Mouse (Mus musculus): ENCODE data around the gene Sytl3.
"Not testable (repeated sequence)": the region's sequence is repeated elsewhere in the genome, so short reads cannot be mapped to it uniquely, and the experiment has no call there.

Gene Sytl3

GRCm38 (mm10) chr17:6691596-6691995 lies 32.7 kb downstream of the Sytl3 start:
- peak; percentile 95 for DNase-seq (ENCODE audit: low spot score)

DNA sequence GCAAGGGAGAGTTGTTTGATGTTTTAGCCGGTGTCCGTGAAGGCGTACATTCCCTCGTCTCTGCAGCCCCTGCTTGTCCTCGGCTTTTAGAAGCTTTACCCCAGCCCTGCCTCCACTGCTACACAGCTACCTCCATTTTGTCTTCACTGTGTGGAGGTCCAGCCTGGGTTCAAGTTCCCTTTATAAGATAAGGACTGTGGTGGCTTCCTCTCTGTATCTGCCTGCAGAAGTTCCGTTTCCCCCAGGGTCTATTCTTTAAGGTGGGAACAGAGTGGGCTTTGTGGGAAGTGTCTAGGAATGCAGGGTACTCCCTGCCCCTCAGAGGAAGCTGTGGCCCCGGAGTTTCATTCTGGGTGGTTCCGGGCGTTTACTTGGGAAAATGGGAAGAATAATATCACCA lies 36.8 kb downstream of the Sytl3 start:
- not testable (repeated sequence) for DNase-seq (ENCODE audit: low spot score)

GRCm38 (mm10) chr17:6696521-6696920 lies 37.6 kb downstream of the Sytl3 start:
- DNase-seq (ENCODE audit: low spot score), result not testable (repeated sequence)

DNA sequence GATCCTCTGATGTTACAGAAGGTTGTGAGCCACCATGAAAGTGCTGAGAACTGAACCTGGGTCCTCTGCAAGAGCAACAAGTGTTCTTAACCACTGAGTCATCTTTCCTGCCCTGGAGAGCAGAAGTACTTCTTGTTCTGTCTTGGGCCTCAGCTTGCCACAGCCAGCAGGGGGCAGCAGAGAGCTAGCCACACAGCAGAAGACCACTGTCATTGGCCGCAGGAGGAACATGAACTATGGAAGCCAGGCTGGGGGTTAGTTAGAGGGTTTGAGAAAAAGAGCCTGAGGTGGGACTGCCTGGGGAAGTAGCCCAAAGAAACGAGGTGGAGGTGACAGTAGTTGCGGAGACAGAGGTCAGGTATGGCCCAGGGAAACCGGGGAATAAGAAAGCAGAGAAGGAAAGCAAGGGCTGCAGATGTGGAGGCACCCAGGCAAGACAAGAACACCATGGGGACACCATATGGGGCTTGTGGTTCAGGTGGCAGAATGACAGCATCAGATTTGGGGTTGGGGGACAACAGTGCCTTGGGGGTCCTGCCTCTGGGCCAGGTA lies 38.4 kb downstream of the Sytl3 start:
- peak; percentile 43 for DNase-seq (ENCODE audit: low spot score)

DNA sequence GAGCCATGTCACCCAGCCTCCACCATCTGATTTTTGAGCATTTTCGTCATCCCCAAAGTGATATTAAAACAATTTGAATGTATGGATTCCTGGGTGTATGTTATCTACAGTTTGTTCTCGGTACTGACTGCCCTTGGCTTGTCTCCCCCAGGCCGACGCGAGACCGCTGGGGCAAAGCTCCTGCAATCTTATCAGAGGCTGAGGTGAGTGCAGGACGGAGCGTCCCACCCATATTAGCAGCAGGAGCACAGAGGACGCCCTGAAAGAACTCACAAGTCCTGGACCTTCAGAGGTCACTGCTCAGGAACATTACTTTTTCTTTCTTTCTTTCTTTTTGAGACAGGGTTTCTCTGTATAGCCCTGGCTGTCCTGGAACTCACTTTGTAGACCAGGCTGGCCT lies 40.6 kb downstream of the Sytl3 start:
- DNase-seq (ENCODE audit: low spot score), result not testable (repeated sequence)

DNA sequence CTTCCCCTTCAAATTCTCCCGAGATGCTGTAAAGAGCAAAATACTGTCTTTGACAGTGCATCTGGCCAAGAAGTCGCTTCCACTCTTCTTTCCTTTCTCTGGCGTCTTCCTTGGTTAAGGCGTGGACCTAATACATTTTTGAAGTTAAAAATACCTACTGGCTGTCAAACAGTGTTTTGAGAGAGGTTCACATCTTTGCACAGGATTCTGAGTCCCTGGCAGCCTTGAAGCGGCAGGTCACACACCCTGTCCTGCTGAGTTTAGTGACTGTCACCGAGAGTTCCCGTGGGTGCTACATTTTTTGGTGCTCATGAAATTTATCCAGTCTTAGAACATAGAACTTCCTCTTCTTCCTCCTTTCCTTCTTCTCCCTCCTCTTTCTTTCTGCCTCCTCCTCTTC lies 41.2 kb downstream of the Sytl3 start:
- not testable (repeated sequence) for DNase-seq (ENCODE audit: low spot score)

DNA sequence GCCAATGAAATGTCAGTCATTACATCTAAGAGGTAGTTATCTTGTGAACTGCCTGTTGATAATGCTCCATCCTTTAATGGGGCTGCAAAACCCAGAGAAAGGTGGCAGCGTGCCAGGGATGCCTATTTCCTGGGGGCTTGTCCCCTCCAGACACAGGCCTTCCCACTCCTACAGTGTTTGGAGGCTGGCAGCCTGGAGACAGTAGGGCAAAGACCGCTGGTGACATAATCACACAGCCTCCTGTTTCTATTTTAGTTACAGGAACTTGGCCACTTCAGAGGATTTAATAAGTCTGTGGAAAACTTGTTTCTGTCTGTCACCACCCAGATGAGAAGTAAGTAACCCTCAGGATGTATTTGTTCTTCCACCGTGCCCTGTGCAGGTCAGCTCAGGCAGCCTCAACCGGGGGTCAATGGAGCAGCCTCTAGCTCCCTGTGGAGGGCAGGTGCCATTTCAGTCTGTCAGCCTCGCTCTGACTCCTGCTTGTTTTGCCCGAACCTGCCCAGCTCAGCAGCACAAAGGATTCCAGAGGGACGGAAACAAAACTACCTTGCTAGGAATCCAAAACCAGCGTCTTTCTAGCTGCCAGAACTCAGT lies 43.8 kb downstream of the Sytl3 start:
- DNase-seq (ENCODE audit: low spot score), result not testable (repeated sequence)

GRCm38 (mm10) chr17:6703381-6704270 lies 44.7 kb downstream of the Sytl3 start:
- DNase-seq (ENCODE audit: low spot score), result not testable (repeated sequence)

GRCm38 (mm10) chr17:6706448-6706847 lies 47.6 kb downstream of the Sytl3 start:
- not testable (repeated sequence) for DNase-seq (ENCODE audit: low spot score)

DNA sequence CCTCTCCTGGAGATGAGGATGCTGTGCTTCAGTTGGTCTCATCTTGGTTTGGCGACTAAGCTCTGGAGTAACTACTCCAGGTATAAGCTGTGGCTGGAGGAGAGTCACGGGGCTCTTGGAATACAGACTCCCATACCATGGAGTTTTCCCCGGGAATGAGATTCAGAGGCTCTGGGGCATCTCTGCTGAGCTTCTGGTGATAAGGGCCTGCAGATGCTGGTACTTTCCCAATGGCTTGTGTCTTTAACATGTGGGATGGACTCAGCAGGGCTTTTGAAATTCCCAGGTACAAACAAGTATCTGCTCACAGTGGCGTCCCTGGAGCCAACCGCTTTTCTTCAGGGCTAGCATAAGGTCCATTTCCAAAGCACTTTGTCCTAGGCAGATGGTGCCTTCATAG lies 48.5 kb downstream of the Sytl3 start:
- DNase-seq (ENCODE audit: low spot score), result not testable (repeated sequence)

DNA sequence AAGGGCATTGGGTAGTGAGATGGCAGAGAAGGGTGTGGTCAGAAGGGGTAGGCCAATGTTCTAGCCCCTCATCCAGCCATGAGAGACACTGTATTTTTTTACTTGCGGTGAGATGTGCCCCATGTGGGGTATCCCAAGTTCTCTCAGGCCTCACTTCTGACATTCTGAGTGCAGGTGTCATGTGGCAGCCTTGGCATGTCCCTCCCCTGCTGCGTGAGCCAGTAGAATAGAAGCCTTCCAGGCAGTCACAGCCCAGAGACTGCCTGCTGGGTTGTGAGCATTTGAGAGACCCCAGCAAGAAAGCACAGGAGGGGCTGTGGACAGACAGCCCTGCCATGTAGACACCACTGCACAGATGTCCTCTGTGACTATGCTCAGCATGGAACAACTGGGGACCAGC lies 49.3 kb downstream of the Sytl3 start:
- DNase-seq (ENCODE audit: low spot score), result not testable (repeated sequence)

DNA sequence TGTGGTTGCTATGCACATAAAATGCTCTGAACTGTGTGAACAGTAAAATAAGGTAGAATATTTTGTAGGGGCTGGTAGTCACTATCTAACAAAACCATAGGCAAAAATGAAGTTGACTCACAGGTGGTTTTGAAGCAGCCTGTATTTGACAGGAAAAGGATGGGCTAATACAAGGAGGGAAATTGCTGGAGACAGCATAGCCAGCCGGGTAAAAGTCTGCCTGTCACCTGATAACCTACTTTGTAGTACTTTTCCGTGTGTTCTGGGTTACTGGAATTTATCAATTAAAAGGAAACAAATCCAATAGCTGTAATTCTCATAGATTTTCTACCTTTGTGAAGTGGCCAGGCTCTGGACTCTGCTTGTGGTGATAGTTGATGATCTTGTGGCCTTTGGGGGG lies 54.6 kb downstream of the Sytl3 start:
- DNase-seq (ENCODE audit: low spot score), result not testable (repeated sequence)

- DNase-seq (ENCODE audit: low spot score), result not testable (repeated sequence)
Observed at GRCm38 (mm10) chr17:6713944-6714343, 55.1 kb downstream of the Sytl3 start.

DNA sequence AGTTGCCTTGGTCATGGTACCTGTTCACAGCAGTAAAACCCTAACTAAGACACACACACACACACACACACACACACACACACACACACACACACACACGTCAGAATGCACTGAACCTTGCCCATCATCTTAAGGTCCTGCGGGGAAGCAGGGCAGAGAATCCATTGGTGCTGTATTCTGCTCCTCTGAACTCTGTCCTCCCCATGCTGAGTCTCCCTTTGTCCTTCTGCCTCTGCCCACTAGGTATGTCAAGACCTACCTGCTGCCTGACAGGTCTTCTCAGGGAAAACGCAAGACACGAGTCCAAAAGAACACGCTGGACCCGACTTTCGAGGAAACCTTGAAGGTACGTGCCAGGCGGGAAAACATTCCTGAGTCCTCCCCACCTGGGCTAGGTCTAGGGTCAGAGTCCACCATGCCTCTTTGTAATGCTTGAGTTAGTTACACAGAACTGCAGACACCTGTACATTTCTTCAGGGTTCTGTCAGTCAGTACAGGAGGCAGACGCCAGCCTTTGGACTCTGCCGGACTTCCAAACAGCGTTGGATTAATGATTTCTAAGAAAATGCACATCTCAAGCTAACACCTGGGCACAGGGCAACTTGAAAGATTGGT lies 69.2 kb downstream of the Sytl3 start:
- DNase-seq (ENCODE audit: low spot score), result no peak

GRCm38 (mm10) chr17:6729244-6729742 lies 70.4 kb downstream of the Sytl3 start:
- DNase-seq (ENCODE audit: low spot score), result no peak

DNA sequence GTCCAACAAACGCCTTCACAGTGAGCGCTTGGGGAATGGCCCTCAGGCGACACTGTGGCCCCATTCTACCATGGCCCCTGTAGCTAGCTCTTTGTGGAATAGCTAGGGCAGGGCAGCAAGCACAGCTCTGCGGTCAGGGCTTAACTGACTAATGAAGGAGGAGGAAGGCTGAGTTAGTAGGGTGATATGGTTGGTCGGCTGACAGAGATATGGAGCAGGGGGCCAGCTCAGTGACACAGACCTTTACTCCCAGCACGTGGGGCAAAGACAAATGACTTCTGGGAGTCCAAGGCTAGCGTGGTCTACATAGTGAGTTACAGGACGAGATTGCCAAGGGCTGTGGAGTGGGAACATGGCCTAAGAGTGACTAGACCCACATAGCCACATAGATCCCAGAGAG lies 72.2 kb downstream of the Sytl3 start:
- DNase-seq (ENCODE audit: low spot score), result no peak

- DNase-seq (ENCODE audit: low spot score), result no peak
Observed at GRCm38 (mm10) chr17:6731634-6732033, 72.7 kb downstream of the Sytl3 start.

DNA sequence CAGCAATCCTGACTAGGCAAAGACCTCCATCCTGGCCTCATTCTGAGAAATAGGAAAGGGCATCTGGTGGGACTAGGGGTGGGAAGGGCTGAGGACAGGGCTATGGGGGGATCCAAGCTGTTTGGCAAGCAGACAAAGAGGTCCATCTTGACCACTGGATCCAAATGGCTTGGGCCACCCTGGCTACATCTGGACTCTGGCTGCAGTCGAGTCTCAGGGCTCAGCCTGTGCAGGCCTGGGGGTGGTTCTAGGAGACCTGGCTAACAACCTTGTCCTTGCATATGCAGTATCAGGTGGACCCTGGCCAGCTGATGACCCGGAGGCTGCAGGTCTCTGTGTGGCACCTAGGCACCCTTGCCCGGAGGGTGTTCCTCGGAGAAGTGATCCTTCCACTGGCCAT lies 73.8 kb downstream of the Sytl3 start:
- DNase-seq (ENCODE audit: low spot score), result no peak

DNA sequence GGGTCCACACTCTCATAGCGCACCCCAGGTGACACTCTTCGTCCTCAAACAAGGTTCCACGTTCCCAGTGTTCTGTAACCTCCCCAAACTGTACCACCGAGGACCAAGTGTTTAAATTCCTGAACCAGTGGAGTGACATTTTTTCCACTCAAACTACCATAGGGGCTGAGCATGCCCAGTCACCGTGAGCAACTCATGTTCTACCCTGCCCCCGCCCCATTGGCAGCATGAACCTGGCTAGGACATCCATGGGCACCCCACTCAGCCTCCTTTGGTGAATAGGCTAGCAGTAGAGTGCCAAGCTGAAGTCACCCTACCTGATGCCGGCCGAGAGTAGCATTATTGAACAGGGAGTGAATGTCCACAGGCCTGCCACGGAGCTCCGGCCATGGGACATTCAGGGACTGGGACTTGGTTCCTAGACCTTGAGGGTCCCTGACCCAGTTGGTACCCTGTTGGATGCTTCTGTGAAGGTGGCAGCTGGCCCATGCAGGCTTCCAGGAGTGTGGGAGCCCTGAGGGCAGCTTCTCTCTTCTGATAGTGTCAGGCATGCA lies 74.5 kb downstream of the Sytl3 start:
- DNase-seq (ENCODE audit: low spot score), result no peak

GRCm38 (mm10) chr17:6734746-6735441 lies 76.0 kb downstream of the Sytl3 start:
- DNase-seq (ENCODE audit: low spot score), result no peak
